Mouse (Mus musculus): Measurements from ENCODE around the gene Nle1.
A peak's percentile ranks its signal among the peaks of the same experiment; 100 is the strongest.
"Not testable (repeated sequence)": the region's sequence is repeated elsewhere in the genome, so short reads cannot be mapped to it uniquely, and the experiment has no call there.

The Nle1 gene

GRCm38 (mm10) chr11:82907651-82908607 lies at the start of gene Nle1:
Nle1 (minus strand) TSS chr11:82908411.
- DNase-seq (ENCODE audit: extremely low spot score, low read depth, low spot score), result peak; percentile 62

GRCm38 (mm10) chr11:82956925-82957324 lies 48.7 kb upstream of the Nle1 start:
- no peak for DNase-seq (ENCODE audit: extremely low spot score, low read depth, low spot score)

- DNase-seq (ENCODE audit: extremely low spot score, low read depth, low spot score), result no peak
Measured at GRCm38 (mm10) chr11:82954631-82955030, 46.4 kb upstream of the Nle1 start.

- no peak for DNase-seq (ENCODE audit: extremely low spot score, low read depth, low spot score)
Measured at GRCm38 (mm10) chr11:82952612-82953542, 44.7 kb upstream of the Nle1 start.

GRCm38 (mm10) chr11:82951865-82952611 lies 43.8 kb upstream of the Nle1 start:
- DNase-seq (ENCODE audit: extremely low spot score, low read depth, low spot score), result no peak

GRCm38 (mm10) chr11:82950736-82951481 lies 42.7 kb upstream of the Nle1 start, which contains the start of gene Slfn5:
Slfn5 (plus strand) TSS chr11:82951349.
- DNase-seq (ENCODE audit: extremely low spot score, low read depth, low spot score), result no peak

DNA sequence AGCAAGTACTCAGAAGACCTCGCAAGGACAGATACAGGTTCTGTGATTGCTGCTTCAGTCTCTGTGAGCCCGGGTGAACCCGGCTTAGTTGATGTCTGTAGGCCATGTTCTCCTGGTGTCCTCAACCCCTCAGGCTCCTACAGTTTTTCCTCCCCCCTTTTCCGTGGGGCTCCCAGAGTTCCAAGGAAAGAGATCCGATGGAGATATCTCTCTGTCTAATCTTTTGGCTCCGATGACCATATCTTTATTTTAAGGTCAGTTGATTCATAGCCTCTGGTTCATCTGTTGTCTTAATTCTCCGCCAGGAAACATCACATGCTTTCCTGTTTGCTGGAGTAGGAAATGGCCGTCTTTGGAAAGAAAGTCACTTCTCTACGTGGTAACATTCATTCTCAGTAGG lies 40.8 kb upstream of the Nle1 start:
- no peak for DNase-seq (ENCODE audit: extremely low spot score, low read depth, low spot score)

GRCm38 (mm10) chr11:82947457-82947856 lies 39.2 kb upstream of the Nle1 start:
- DNase-seq (ENCODE audit: extremely low spot score, low read depth, low spot score), result no peak

DNA sequence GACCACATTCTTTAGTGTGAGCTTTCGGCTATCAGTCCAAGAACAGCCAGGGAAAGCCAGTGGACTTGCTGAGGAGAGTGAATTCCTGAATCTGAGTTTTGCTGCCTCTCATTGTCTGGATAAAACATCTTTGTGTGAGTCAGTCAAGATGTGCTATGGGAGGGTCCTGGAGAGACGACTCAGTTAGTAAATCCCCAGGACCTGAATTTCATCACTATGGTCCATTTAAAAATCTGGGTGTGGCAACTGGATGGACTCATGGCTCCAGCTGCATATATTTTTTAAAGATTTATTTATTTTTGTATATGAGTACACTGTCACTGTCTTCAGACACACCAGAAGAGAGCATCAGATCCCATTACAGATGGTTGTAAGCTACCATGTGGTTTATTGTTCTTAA lies 37.4 kb upstream of the Nle1 start:
- no peak for DNase-seq (ENCODE audit: extremely low spot score, low read depth, low spot score)

GRCm38 (mm10) chr11:82943336-82943735 lies 35.1 kb upstream of the Nle1 start:
- DNase-seq (ENCODE audit: extremely low spot score, low read depth, low spot score), result no peak

- DNase-seq (ENCODE audit: extremely low spot score, low read depth, low spot score), result no peak
Measured at GRCm38 (mm10) chr11:82933186-82933585, 25.0 kb upstream of the Nle1 start.

DNA sequence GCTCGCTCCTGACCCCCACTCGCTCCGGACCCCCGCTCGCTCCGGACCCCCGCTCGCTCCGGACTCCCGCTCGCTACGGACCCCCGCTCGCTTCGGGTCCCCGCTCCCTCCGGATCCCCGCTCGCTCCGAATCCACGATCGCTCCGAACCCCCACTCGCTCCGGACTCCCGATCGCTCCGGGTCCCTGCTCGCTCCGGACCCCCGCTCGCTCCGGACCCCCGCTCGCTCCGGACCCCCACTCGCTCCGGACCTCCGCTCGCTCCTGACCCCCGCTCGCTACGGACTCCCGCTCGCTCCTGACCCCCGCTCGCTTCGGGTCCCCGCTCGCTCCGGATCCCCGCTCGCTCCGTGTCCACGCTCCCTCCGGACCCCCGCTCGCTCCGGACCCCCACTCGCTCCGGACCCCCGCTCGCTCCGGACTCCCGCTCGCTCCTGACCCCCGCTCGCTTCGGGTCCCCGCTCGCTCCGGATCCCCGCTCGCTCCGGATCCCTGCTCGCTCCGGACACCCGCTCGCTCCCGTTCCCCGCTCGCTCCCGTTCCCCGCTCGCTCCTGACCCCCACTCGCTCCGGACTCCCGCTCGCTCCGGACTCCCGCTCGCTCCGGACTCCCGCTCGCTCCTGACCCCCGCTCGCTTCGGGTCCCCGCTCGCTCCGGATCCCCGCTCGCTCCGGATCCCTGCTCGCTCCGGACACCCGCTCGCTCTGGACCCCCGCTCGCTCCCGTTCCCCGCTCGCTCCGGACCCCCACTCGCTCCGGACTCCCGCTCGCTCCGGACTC lies 23.6 kb upstream of the Nle1 start:
- not testable (repeated sequence) for DNase-seq (ENCODE audit: extremely low spot score, low read depth, low spot score)

DNA sequence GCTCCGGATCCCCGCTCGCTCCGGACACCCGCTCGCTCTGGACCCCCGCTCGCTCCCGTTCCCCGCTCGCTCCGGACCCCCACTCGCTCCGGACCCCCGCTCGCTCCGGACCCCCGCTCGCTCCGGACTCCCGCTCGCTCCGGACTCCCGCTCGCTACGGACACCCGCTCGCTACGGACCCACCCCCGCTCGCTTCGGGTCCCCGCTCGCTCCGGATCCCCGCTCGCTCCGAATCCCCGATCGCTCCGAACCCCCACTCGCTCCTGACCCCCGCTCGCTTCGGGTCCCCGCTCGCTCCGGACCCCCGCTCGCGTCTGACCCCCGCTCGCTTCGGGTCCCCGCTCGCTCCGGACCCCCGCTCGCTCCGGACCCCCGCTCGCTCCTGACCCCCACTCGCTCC lies 22.9 kb upstream of the Nle1 start:
- not testable (repeated sequence) for DNase-seq (ENCODE audit: extremely low spot score, low read depth, low spot score)

DNA sequence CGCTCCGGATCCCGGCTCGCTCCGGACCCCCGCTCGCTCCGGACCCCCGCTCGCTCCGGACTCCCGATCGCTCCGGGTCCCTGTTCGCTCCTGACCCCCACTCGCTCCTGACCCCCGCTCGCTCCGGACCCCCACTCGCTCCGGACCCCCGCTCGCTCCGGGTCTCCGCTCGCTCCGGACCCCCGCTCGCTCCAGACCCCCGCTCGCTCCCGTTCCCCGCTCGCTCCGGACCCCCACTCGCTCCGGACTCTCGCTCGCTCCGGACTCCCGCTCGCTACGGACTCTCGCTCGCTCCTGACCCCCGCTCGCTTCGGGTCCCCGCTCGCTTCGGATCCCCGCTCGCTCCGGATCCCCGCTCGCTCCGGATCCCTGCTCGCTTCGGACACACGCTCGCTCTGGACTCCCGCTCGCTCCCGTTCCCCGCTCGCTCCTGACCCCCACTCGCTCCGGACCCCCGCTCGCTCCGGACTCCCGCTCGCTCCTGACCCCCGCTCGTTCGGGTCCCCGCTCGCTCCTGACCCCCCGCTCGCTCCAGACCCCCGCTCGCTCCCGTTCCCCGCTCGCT lies 22.3 kb upstream of the Nle1 start:
- DNase-seq (ENCODE audit: extremely low spot score, low read depth, low spot score), result not testable (repeated sequence)

GRCm38 (mm10) chr11:82929633-82929950 lies 21.4 kb upstream of the Nle1 start:
- no peak for DNase-seq (ENCODE audit: extremely low spot score, low read depth, low spot score)

- DNase-seq (ENCODE audit: extremely low spot score, low read depth, low spot score), result no peak
Measured at GRCm38 (mm10) chr11:82928897-82929632, 20.9 kb upstream of the Nle1 start.

GRCm38 (mm10) chr11:82923910-82924309 lies 15.7 kb upstream of the Nle1 start:
- not testable (repeated sequence) for DNase-seq (ENCODE audit: extremely low spot score, low read depth, low spot score)

GRCm38 (mm10) chr11:82921691-82922090 lies 13.5 kb upstream of the Nle1 start:
- no peak for DNase-seq (ENCODE audit: extremely low spot score, low read depth, low spot score)

Data from hindlimb bud, embryonic 11.5 days (tissue).